Mouse (Mus musculus) liver, embryonic 14.5 days (tissue): ENCODE measurements around the gene Shank2. TPM values are rescaled to one million over a fixed set of nuclear protein-coding genes. Genes with fewer than 3 reads are reported as not detected.
A peak's percentile ranks its signal among the peaks of the same experiment; 100 is the strongest.

Experiments used
- ATAC-seq: fragments of 200-750 bp; cut with Nextera tagmentation; 2 replicates; pipeline ENCODE4 v1.8.0; 2017; ENCODE audit warnings: moderate number of reproducible peaks, mild to moderate bottlenecking, moderate library complexity; ENCODE audit not compliant: insufficient read depth
- DNase-seq, 3 experiments: peaks; one replicate each; pipeline ENCODE4 v3.0.0-alpha.2; 2012 to 2013; ENCODE audit warnings: low read depth in 3 of 3, low spot score in 3 of 3
- H3K27ac ChIP-seq: fragments of 300-500 bp; sonication (generic); 2 replicates; pipeline ENCODE4 v1.5.1; 2014; ENCODE audit warnings: moderate library complexity, mild to moderate bottlenecking, control low read depth, inconsistent platforms
- H3K27me3 ChIP-seq: fragments of 300-500 bp; sonication (generic); 2 replicates; pipeline ENCODE4 v1.6.1; 2014; ENCODE audit warnings: mild to moderate bottlenecking, low read length, moderate library complexity; ENCODE audit not compliant: control insufficient read depth, insufficient read depth
- H3K36me3 ChIP-seq: fragments of 300-500 bp; sonication (generic); replicated peaks from 2 replicates; pipeline ENCODE4 v1.6.1; 2014; ENCODE audit warnings: low read depth; ENCODE audit not compliant: control insufficient read depth, insufficient read depth
- H3K4me1 ChIP-seq, 2 experiments: fragments of 200-500 bp in 1 of 2; fragments of 300-500 bp in 1 of 2; sonication (generic) in 1 of 2; replicated peaks; 2 replicates each; pipeline ENCODE4 v1.6.1; 2012 to 2014; ENCODE audit warnings: antibody characterized with exemption in 1 of 2, inconsistent platforms in 1 of 2, low read length in 1 of 2; ENCODE audit not compliant: control insufficient read depth in 2 of 2, insufficient read depth in 2 of 2
- H3K4me2 ChIP-seq: fragments of 300-500 bp; sonication (generic); 2 replicates; pipeline ENCODE4 v1.6.1; 2014; ENCODE audit warnings: low read depth, mild to moderate bottlenecking, control low read depth, moderate library complexity
- H3K4me3 ChIP-seq, 2 experiments: fragments of 200-500 bp in 1 of 2; fragments of 300-500 bp in 1 of 2; sonication (generic) in 1 of 2; 2 replicates each; pipeline ENCODE4 v1.5.1; 2012 to 2014; ENCODE audit warnings: low read depth in 2 of 2, low read length in 2 of 2, mild to moderate bottlenecking in 2 of 2, control low read depth in 1 of 2, inconsistent platforms in 1 of 2, moderate library complexity in 1 of 2; ENCODE audit not compliant: insufficient read depth in 1 of 2
- H3K9ac ChIP-seq: fragments of 300-500 bp; sonication (generic); replicated peaks from 2 replicates; pipeline ENCODE4 v1.6.1; 2014; ENCODE audit warnings: mild to moderate bottlenecking, control low read depth, moderate library complexity
- H3K9me3 ChIP-seq: fragments of 300-500 bp; sonication (generic); 2 replicates; pipeline ENCODE4 v1.6.1; 2016; ENCODE audit warnings: low read length, mixed read lengths; ENCODE audit not compliant: control insufficient read depth
- CTCF ChIP-seq: IDR thresholded peaks from 2 replicates; pipeline ENCODE4 v1.5.1; 2016; ENCODE audit warnings: antibody characterized with exemption, low read depth, control low read depth
- EP300 ChIP-seq: IDR thresholded peaks from 2 replicates; pipeline ENCODE4 v1.6.1; 2016; ENCODE audit warnings: antibody characterized with exemption, low read depth
- WGBS: fragments of 180-500 bp; shearing (Covaris S2); extraction: QIAGEN DNeasy Blood & Tissue Kit; methylation state at CpG from one replicate; pipeline ENCODE4 v1.1.7; 2014; ENCODE audit not compliant: insufficient replicate concordance; 5-methylcytosine and 5-hydroxymethylcytosine counted together
- polyA plus RNA-seq, 2 experiments: library from polyadenylated mRNA; depleted of rRNA in 1 of 2; stranded (reverse) in 1 of 2; unstranded in 1 of 2; fragments of >200 nt; fragmentation: Nextera tagmentation in 1 of 2; extraction: Ambion mirVana in 1 of 2; gene quantifications; 2 replicates each; pipeline versions ENCODE4 v1.2.1 to v1.2.3; 2012 to 2014

Gene Shank2
- polyA plus RNA-seq, 2 experiments = 0.17 to 0.35 TPM

DNA sequence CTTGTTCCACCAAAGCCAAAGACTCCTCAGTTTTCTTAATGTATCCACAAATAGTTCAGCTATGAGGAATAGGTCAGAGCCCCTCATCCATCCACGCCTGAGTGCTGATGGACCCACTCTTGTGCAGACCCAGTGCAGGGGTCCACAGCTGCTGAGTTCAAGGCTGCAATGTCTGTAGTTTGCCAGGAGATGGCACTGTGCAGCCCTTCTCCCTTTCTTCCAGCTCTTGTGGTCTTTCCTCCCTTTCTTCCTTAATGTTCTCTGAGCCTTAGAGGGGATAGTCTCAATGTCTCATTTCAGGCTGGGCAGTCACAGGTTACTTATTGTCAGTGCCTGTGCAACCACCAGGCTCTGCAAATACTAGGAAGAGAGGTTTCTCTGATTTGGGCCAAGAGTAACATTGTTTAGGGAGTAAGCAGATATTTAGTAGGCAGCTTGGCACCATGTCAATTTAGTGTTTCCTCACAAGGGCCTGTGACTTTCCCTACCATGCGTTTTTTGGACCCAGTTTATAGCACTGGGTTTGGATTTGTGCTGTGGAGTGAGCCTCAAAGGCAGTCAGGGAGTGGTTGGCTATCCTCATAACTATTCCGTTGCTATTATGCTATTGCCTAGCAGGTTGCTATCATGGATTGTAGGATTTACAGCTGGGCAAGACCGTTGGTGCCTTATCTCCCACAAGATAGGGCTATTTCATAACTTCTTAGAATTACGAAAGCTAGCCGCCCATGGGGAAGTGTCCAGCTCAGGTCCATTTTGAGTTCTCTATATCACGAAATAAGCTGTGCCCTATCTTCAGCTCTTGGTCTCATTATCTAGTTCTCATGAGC, 54.2 kb downstream of the Shank2 start:
- H3K27me3 ChIP-seq = no peaks in the 10 kb centered on the region
- no peak overlapping the region for H3K9ac ChIP-seq
- H3K9me3 ChIP-seq = no peaks in the 10 kb centered on the region
- no peak for DNase-seq
- ATAC-seq = no peak
- H3K4me2 ChIP-seq = no peak overlapping the region
- 32% methylated on average over 7 of the region's 7 CpGs for WGBS
- peak; percentile 77 for TF ChIP-seq CTCF
- TF ChIP-seq EP300 = no peak
- H3K27ac ChIP-seq = no peak overlapping the region
- H3K36me3 ChIP-seq = no peaks in the 10 kb centered on the region
- no peak overlapping the region for H3K4me3 ChIP-seq
- H3K4me1 ChIP-seq = peaks cover 0 to 4% of the 10 kb centered on the region in 2 experiments; a peak in 1 of 4 replicates

DNA sequence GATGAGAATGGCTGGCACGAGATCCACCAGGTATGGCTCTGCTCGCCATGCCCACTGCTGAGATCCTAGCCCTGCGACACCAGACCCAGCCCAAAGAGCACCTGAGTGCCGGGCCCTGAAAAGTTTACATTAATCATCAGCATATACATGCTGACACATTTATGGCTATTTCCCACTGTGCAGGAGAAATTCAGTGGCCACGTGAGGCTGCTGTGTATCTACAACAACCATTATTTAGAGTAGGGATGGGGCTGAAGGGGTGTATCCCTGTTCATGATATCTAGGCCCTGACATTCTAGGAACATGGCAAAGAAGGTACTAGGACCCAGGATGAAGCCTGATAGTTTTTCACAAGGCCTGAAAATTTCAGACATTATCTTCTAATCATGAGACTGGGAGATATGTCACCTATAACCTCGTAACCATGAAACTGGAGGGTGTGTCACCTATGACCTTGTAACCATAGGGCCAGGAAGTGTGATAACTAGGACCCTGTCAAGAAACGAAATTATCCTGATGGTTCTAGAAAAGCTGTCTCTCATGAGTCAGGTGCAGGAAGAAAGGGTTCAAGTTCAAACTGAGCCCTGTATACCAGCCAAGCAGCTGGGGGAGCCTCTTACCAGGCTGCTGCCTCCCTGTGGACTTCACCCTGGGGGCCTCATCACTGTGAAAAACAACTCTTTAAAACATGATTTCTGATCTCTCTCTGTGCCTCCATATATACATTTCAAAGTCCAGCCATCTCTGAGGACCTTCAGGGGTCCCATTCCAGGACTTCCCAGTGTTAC, 68.6 kb downstream of the Shank2 start:
- Histone ChIP-seq H3K9me3 (no peaks in the 10 kb centered on the region), H3K27ac (no peak overlapping the region), H3K4me1 (no peaks in the 10 kb centered on the region), H3K36me3 (no peaks in the 10 kb centered on the region), H3K4me2 (no peak overlapping the region), H3K4me3 (no peak overlapping the region), H3K9ac (no peak overlapping the region), H3K27me3 (no peaks in the 10 kb centered on the region)
- DNase-seq (no peak), ATAC-seq (no peak)
- 57% methylated on average over 7 of the region's 7 CpGs for WGBS
- TF ChIP-seq EP300 = no peak
- TF ChIP-seq CTCF = no peak

- H3K36me3 ChIP-seq = no peaks in the 10 kb centered on the region
- TF ChIP-seq CTCF (peak; percentile 37), EP300 (no peak)
- H3K4me1 ChIP-seq = no peaks in the 10 kb centered on the region
- DNase-seq (no peak), ATAC-seq (no peak)
- no peaks in the 10 kb centered on the region for H3K9me3 ChIP-seq
- 42% methylated on average over 1 of the region's 1 CpGs for WGBS
- H3K4me3 ChIP-seq = no peak overlapping the region
- H3K9ac ChIP-seq = no peak overlapping the region
- H3K27ac ChIP-seq = no peak overlapping the region
- no peak overlapping the region for H3K4me2 ChIP-seq
- H3K27me3 ChIP-seq = no peaks in the 10 kb centered on the region
Observed at GRCm38 (mm10) chr7:144072219-144072618, 70.5 kb downstream of the Shank2 start.

DNA sequence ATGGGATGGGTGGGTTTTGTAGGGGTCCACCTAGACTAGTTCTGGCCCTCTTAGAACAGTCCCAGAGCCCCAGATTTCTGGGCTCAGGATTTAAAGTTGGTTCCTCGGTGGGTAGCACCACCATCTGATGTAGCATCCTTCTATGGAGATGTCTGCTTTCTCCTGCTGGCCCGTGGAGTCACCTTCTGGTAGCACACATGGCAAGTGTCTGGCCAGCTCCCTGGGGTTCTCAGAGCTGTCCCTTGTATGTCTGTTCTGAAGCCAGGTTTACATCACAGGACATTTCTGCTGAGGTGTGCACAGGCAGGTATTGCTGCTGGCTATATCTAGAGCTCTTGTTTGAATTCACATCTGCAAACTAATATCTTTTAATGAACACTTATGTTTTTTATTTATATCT, 71.1 kb downstream of the Shank2 start:
- WGBS = 57% methylated on average over 2 of the region's 2 CpGs
- Histone ChIP-seq H3K36me3 (no peaks in the 10 kb centered on the region), H3K9me3 (no peaks in the 10 kb centered on the region), H3K4me1 (no peaks in the 10 kb centered on the region), H3K4me2 (no peak overlapping the region), H3K27me3 (no peaks in the 10 kb centered on the region), H3K27ac (no peak overlapping the region), H3K9ac (no peak overlapping the region), H3K4me3 (no peak overlapping the region)
- DNase-seq (no peak), ATAC-seq (no peak)
- TF ChIP-seq EP300 = no peak
- TF ChIP-seq CTCF = no peak

GRCm38 (mm10) chr7:144074718-144075117, 73.0 kb downstream of the Shank2 start:
- H3K27ac ChIP-seq = no peak overlapping the region
- TF ChIP-seq EP300 = no peak
- TF ChIP-seq CTCF = peak; percentile 80
- no peak overlapping the region for H3K4me3 ChIP-seq
- H3K9me3 ChIP-seq = no peaks in the 10 kb centered on the region
- ATAC-seq (no peak), DNase-seq (peak in 2 of 3 experiments; percentile 20 to 23)
- WGBS = 17% methylated on average over 3 of the region's 3 CpGs
- H3K36me3 ChIP-seq = no peaks in the 10 kb centered on the region
- no peaks in the 10 kb centered on the region for H3K27me3 ChIP-seq
- no peak overlapping the region for H3K4me2 ChIP-seq
- H3K9ac ChIP-seq = no peak overlapping the region
- H3K4me1 ChIP-seq = no peaks in the 10 kb centered on the region
